Mouse (Mus musculus) heart, embryonic 16.5 days (tissue): ENCODE measurements around the gene Olfr566. TPM values are rescaled to one million over a fixed set of nuclear protein-coding genes. Genes with fewer than 3 reads are reported as not detected.

ENCODE experiments used
- ATAC-seq: fragments of 200-750 bp; cut with Nextera tagmentation; replicated peaks from 2 replicates; pipeline ENCODE4 v1.8.0; 2017; ENCODE audit warnings: moderate number of reproducible peaks; ENCODE audit not compliant: insufficient read depth, low FRiP score; ENCODE audit errors: extremely low read depth
- H3K27ac ChIP-seq: fragments of 300-500 bp; sonication (generic); 2 replicates; pipeline ENCODE4 v1.5.1; 2014; ENCODE audit warnings: mild to moderate bottlenecking, low read length, control low read depth, moderate library complexity
- H3K27me3 ChIP-seq: fragments of 300-500 bp; sonication (generic); 2 replicates; pipeline ENCODE4 v1.6.1; 2014; ENCODE audit warnings: low read length, mixed read lengths; ENCODE audit not compliant: control insufficient read depth, insufficient read depth
- H3K36me3 ChIP-seq: fragments of 300-500 bp; sonication (generic); 2 replicates; pipeline ENCODE4 v1.6.1; 2014; ENCODE audit not compliant: control insufficient read depth, insufficient read depth
- H3K4me1 ChIP-seq: fragments of 300-500 bp; sonication (generic); 2 replicates; pipeline ENCODE4 v1.6.1; 2014; ENCODE audit warnings: low read length, mixed read lengths; ENCODE audit not compliant: control insufficient read depth, insufficient read depth
- H3K4me2 ChIP-seq: fragments of 300-500 bp; sonication (generic); 2 replicates; pipeline ENCODE4 v1.6.1; 2014; ENCODE audit warnings: low read depth, mild to moderate bottlenecking, control low read depth, low read length
- H3K4me3 ChIP-seq: fragments of 300-500 bp; sonication (generic); 2 replicates; pipeline ENCODE4 v1.5.1; 2014; ENCODE audit warnings: mild to moderate bottlenecking, control low read depth, low read length
- H3K9ac ChIP-seq: fragments of 300-500 bp; sonication (generic); 2 replicates; pipeline ENCODE4 v1.6.1; 2014; ENCODE audit warnings: low read length, control low read depth
- H3K9me3 ChIP-seq: fragments of 300-500 bp; sonication (generic); replicated peaks from 2 replicates; pipeline ENCODE4 v1.6.1; 2016; ENCODE audit warnings: low read length; ENCODE audit not compliant: control insufficient read depth
- WGBS: fragments of 180-500 bp; shearing (Covaris S2); extraction: QIAGEN DNeasy Blood & Tissue Kit; methylation state at CpG from one replicate; pipeline ENCODE4 v1.1.7; 2014; 5-methylcytosine and 5-hydroxymethylcytosine counted together
- polyA plus RNA-seq: library from polyadenylated mRNA; unstranded; fragments of >200 nt; fragmentation: Nextera tagmentation; extraction: Ambion mirVana; gene quantifications from 2 replicates; pipeline ENCODE4 v1.2.1, GENCODE M21; 2015

Olfr566 gene
- not detected in 2 replicates for polyA plus RNA-seq

GRCm38 (mm10) chr7:102858665-102859064 lies at the start of gene Olfr566:
Gene Olfr566 (minus strand): TSS chr7:102858765.
- Histone ChIP-seq H3K4me2 (no peak within 1 kb of the TSS), H3K9me3 (no peaks in the 10 kb centered on the region), H3K27me3 (no peaks in the 10 kb centered on the region), H3K27ac (no peak within 1 kb of the TSS), H3K36me3 (no peaks in the 10 kb centered on the region), H3K9ac (no peak within 1 kb of the TSS), H3K4me1 (no peaks in the 10 kb centered on the region), H3K4me3 (no peak within 1 kb of the TSS)
- WGBS = 89% methylated on average over 1 of the region's 1 CpGs
- ATAC-seq = no peak

DNA sequence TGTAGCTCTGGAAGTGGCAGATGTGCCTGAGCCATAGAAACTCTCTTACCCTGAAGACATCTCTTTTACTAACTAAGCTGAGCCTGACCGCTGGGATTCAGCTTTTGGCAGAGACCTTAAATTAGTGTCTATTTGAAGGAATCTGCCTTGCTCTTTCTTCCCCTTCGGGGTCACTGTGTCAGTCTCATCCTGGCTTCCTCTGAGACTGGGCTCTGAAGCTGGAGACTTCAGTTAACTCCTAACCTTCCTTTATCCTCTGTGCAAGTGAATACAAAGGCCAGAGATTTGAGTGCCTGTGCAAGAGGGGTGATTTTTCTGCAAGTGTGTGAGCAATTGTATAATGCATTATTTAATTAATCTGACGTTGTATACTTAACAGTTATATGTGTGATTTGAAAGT lies 32.2 kb upstream of the Olfr566 start, which contains the start of gene Olfr569:
TSS of gene Olfr569 (minus strand) at position 101 of the 400 bp plus-strand sequence.
- Histone ChIP-seq H3K27ac (no peak within 1 kb of the TSS), H3K9me3 (no peaks in the 10 kb centered on the region), H3K4me3 (no peak within 1 kb of the TSS), H3K36me3 (no peaks in the 10 kb centered on the region), H3K27me3 (no peaks in the 10 kb centered on the region), H3K4me2 (no peak within 1 kb of the TSS), H3K9ac (no peak within 1 kb of the TSS), H3K4me1 (no peaks in the 10 kb centered on the region)
- ATAC-seq = no peak
- WGBS = 64% methylated on average over 3 of the region's 3 CpGs

GRCm38 (mm10) chr7:102876822-102877221 lies 18.3 kb upstream of the Olfr566 start, which contains the start of gene Olfr568:
Gene Olfr568 (plus strand): TSS chr7:102877122.
- Histone ChIP-seq H3K4me3 (no peak within 1 kb of the TSS), H3K9me3 (no peaks in the 10 kb centered on the region), H3K27me3 (no peaks in the 10 kb centered on the region), H3K27ac (no peak within 1 kb of the TSS), H3K4me1 (no peaks in the 10 kb centered on the region), H3K9ac (no peak within 1 kb of the TSS), H3K36me3 (no peaks in the 10 kb centered on the region), H3K4me2 (no peak within 1 kb of the TSS)
- ATAC-seq = no peak

DNA sequence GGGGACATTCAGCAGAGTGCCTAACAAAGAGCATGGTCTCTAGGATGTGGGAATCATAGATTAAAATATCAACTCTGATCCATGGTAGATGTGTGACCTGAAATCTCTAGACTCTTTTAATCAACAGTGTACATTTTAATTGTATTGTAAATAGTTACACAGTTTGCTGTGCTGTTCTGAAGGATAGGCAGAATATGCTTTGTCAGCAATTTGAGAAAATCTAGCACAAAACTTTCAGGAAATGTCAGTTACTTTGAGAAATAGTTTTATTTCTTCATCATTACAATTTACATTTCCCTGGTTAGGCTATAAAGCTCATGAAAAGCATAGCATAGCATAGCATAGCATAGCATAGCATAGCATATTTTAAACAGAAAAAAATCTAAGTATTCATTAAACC lies 2.8 kb downstream of the Olfr566 start:
- no peak overlapping the region for H3K27ac ChIP-seq
- no peaks in the 10 kb centered on the region for H3K27me3 ChIP-seq
- no peaks in the 10 kb centered on the region for H3K9me3 ChIP-seq
- no peak overlapping the region for H3K4me3 ChIP-seq
- no peak for ATAC-seq
- H3K4me1 ChIP-seq = no peaks in the 10 kb centered on the region
- no peaks in the 10 kb centered on the region for H3K36me3 ChIP-seq
- no peak overlapping the region for H3K9ac ChIP-seq
- H3K4me2 ChIP-seq = no peak overlapping the region

Other genes starting within 250 kb of the Olfr566 start
- not detected in 2 replicates for gene Olfr553, start 240.5 kb downstream of the Olfr566 start, polyA plus RNA-seq
- not detected in 2 replicates for gene Olfr554, start 220.3 kb downstream of the Olfr566 start, polyA plus RNA-seq
- gene Olfr555, start 199.9 kb downstream of the Olfr566 start, polyA plus RNA-seq = not detected in 2 replicates
- not detected in 2 replicates for gene Olfr556, start 193.9 kb downstream of the Olfr566 start, polyA plus RNA-seq
- 12.3 and 12.4 TPM in 2 replicates for gene Trim68, start 171.4 kb downstream of the Olfr566 start, polyA plus RNA-seq
- not detected in 2 replicates for gene Olfr557, start 162.9 kb downstream of the Olfr566 start, polyA plus RNA-seq
- 1.3 and 1.5 TPM in 2 replicates for gene Olfr558, start 156.6 kb downstream of the Olfr566 start, polyA plus RNA-seq
- not detected in 2 replicates for gene Olfr33, start 139.7 kb downstream of the Olfr566 start, polyA plus RNA-seq
- not detected in 2 replicates for gene Olfr559, start 131.3 kb downstream of the Olfr566 start, polyA plus RNA-seq
- gene Olfr560, start 99.4 kb downstream of the Olfr566 start, polyA plus RNA-seq = 0.07 TPM in 1 of 2 replicates, not detected in the other
- gene Olfr78, start 99.3 kb downstream of the Olfr566 start, polyA plus RNA-seq = 0.14 and 0.39 TPM in 2 replicates
- gene Olfr561, start 87.5 kb downstream of the Olfr566 start, polyA plus RNA-seq = not detected in 2 replicates
- gene Olfr564, start 55.3 kb downstream of the Olfr566 start, polyA plus RNA-seq = not detected in 2 replicates
- not detected in 2 replicates for gene Olfr568, start 18.4 kb upstream of the Olfr566 start, polyA plus RNA-seq
- not detected in 2 replicates for gene Olfr569, start 32.1 kb upstream of the Olfr566 start, polyA plus RNA-seq
- not detected in 2 replicates for gene Olfr570, start 35.8 kb upstream of the Olfr566 start, polyA plus RNA-seq
- gene Olfr571, start 58.8 kb upstream of the Olfr566 start, polyA plus RNA-seq = not detected in 2 replicates
- not detected in 2 replicates for gene Olfr572, start 65.6 kb upstream of the Olfr566 start, polyA plus RNA-seq
- not detected in 2 replicates for gene Olfr573-ps1, start 83.8 kb upstream of the Olfr566 start, polyA plus RNA-seq
- gene Olfr574, start 89.7 kb upstream of the Olfr566 start, polyA plus RNA-seq = not detected in 2 replicates
- not detected in 2 replicates for gene Olfr575, start 100.0 kb upstream of the Olfr566 start, polyA plus RNA-seq
- gene Olfr576, start 103.9 kb upstream of the Olfr566 start, polyA plus RNA-seq = not detected in 2 replicates
- gene Olfr577, start 117.2 kb upstream of the Olfr566 start, polyA plus RNA-seq = not detected in 2 replicates
- gene Olfr578, start 130.6 kb upstream of the Olfr566 start, polyA plus RNA-seq = not detected in 2 replicates
- not detected in 2 replicates for gene Olfr582, start 179.3 kb upstream of the Olfr566 start, polyA plus RNA-seq
- gene Olfr583, start 192.5 kb upstream of the Olfr566 start, polyA plus RNA-seq = not detected in 2 replicates
- gene Olfr584, start 223.1 kb upstream of the Olfr566 start, polyA plus RNA-seq = not detected in 2 replicates
- gene Olfr585, start 239.0 kb upstream of the Olfr566 start, polyA plus RNA-seq = not detected in 2 replicates